In genomic region chr10:127003806-127004205, GRCm38 (mm10) we compare ENCODE assay signal across 28 mouse cellular contexts. TPM values are rescaled to one million over a fixed set of nuclear protein-coding genes. Genes with fewer than 3 reads are reported as not detected.
"Had no signal": no experiment of that assay in that cellular context is flagged by ENCODE, and none has a peak within 500 bp of the region (broad histone marks: within the 10 kb centered on the region; RNA-seq: fewer than 3 reads in every experiment).

No protein-coding gene starts in this region.

- H3K9ac ChIP-seq: heart, embryonic 12.5 days; hindbrain, embryonic 13.5 days; hindbrain, embryonic 15.5 days; intestine, embryonic 15.5 days; limb, embryonic 12.5 days; liver, embryonic 13.5 days had no signal

- H3K4me3 ChIP-seq: gastrocnemius, adult 2 months; heart, embryonic 10.5 days; heart, embryonic 12.5 days; hindbrain, embryonic 13.5 days; hindbrain, embryonic 15.5 days; intestine, embryonic 15.5 days; layer of hippocampus, adult 2 months; left cerebral cortex, adult 2 months; limb, embryonic 10.5 days; limb, embryonic 12.5 days; liver, embryonic 13.5 days had no signal

- H3K4me1 ChIP-seq: heart, embryonic 12.5 days; hindbrain, embryonic 13.5 days; hindbrain, embryonic 15.5 days; intestine, embryonic 15.5 days had no signal

- H3K9me3 ChIP-seq: heart, embryonic 10.5 days; heart, embryonic 12.5 days; hindbrain, embryonic 13.5 days; hindbrain, embryonic 15.5 days; intestine, embryonic 15.5 days; limb, embryonic 10.5 days; limb, embryonic 12.5 days; liver, embryonic 13.5 days had no signal

- H3K4me2 ChIP-seq: heart, embryonic 12.5 days; hindbrain, embryonic 13.5 days; hindbrain, embryonic 15.5 days; intestine, embryonic 15.5 days; limb, embryonic 12.5 days; liver, embryonic 11.5 days; liver, embryonic 13.5 days had no signal

- DNase-seq: gastrocnemius, adult 2 months; gastrocnemius, postnatal 10 days; gastrocnemius, postnatal 25 days; heart, adult 18-20 months; heart, postnatal 10 days; heart, postnatal 4 days; kidney, adult 18-20 months; kidney, adult 8-10 months; kidney, postnatal 10 days; kidney, postnatal 25 days; kidney, postnatal 4 days; liver; liver, embryonic 13.5 days had no signal

- H3K27me3 ChIP-seq: heart, embryonic 12.5 days; hindbrain, embryonic 13.5 days; hindbrain, embryonic 15.5 days; intestine, embryonic 15.5 days; limb, embryonic 12.5 days; liver, embryonic 13.5 days had no signal

- ATAC-seq: inflammation-experienced regulatory T-cells, adult 6 months; intestine, embryonic 15.5 days; intestine, postnatal 0 days had no signal

- H3K27ac ChIP-seq: gastrocnemius, adult 2 months; heart, embryonic 10.5 days; hindbrain, embryonic 13.5 days; hindbrain, embryonic 15.5 days; intestine, embryonic 15.5 days; layer of hippocampus, adult 2 months; left cerebral cortex, adult 2 months; limb, embryonic 10.5 days; limb, embryonic 12.5 days; liver, embryonic 13.5 days had no signal

RNA-seq across cellular contexts. Expression of gene Avil, which starts 3.3 kb away (rescaled TPM):
- total RNA-seq: granulocyte monocyte progenitor cell, adult 5-6 weeks had no signal
- polyA plus RNA-seq: heart, embryonic 10.5 days had no signal

RNA-seq across cellular contexts. Expression of gene Eef1akmt3, which starts 37.5 kb away (rescaled TPM):
- total RNA-seq: granulocyte monocyte progenitor cell, adult 5-6 weeks; heart, adult 8-10 months; left cerebral cortex, postnatal 36 days had no signal
